Mouse (Mus musculus) stomach, embryonic 14.5 days (tissue): ENCODE measurements around the gene Angptl7. TPM values are rescaled to one million over a fixed set of nuclear protein-coding genes. Genes with fewer than 3 reads are reported as not detected.

Source experiments
- ATAC-seq: fragments of 200-750 bp; cut with Nextera tagmentation; 2 replicates; pipeline ENCODE4 v1.8.0; 2017; ENCODE audit warnings: low read depth, moderate TSS enrichment; ENCODE audit not compliant: insufficient number of reproducible peaks, insufficient read depth, low FRiP score
- H3K27ac ChIP-seq: fragments of 300-500 bp; sonication (generic); 2 replicates; pipeline ENCODE4 v1.5.1; 2014; ENCODE audit warnings: mild to moderate bottlenecking, low read length, moderate library complexity, mixed read lengths
- H3K27me3 ChIP-seq: fragments of 300-500 bp; sonication (generic); 2 replicates; pipeline ENCODE4 v1.6.1; 2014; ENCODE audit warnings: low read length, control low read depth, mixed read lengths; ENCODE audit not compliant: control insufficient read depth, insufficient read depth
- H3K36me3 ChIP-seq: fragments of 300-500 bp; sonication (generic); 2 replicates; pipeline ENCODE4 v1.6.1; 2014; ENCODE audit warnings: mild to moderate bottlenecking, control low read depth, low read length, moderate library complexity, mixed read lengths; ENCODE audit not compliant: control insufficient read depth, insufficient read depth
- H3K4me1 ChIP-seq: fragments of 300-500 bp; sonication (generic); 2 replicates; pipeline ENCODE4 v1.6.1; 2014; ENCODE audit warnings: low read length, control low read depth, mixed read lengths; ENCODE audit not compliant: control insufficient read depth, insufficient read depth
- H3K4me2 ChIP-seq: fragments of 300-500 bp; sonication (generic); replicated peaks from 2 replicates; pipeline ENCODE4 v1.6.1; 2014; ENCODE audit warnings: low read depth, low read length, control low read depth
- H3K4me3 ChIP-seq: fragments of 300-500 bp; sonication (generic); 2 replicates; pipeline ENCODE4 v1.5.1; 2014; ENCODE audit warnings: low read depth, low read length, control low read depth
- H3K9ac ChIP-seq: fragments of 300-500 bp; sonication (generic); replicated peaks from 2 replicates; pipeline ENCODE4 v1.6.1; 2014; ENCODE audit warnings: low read depth, mild to moderate bottlenecking, control low read depth, low read length, moderate library complexity, mixed read lengths
- H3K9me3 ChIP-seq: fragments of 300-500 bp; sonication (generic); 2 replicates; pipeline ENCODE4 v1.6.1; 2016; ENCODE audit warnings: low read depth, low read length, control low read depth; ENCODE audit not compliant: control insufficient read depth
- WGBS: fragments of 180-500 bp; shearing (Covaris S2); extraction: QIAGEN DNeasy Blood & Tissue Kit; methylation state at CpG from one replicate; pipeline ENCODE4 v1.1.7; 2014; 5-methylcytosine and 5-hydroxymethylcytosine counted together
- polyA plus RNA-seq: library from polyadenylated mRNA; unstranded; fragments of >200 nt; fragmentation: Nextera tagmentation; extraction: Ambion mirVana; gene quantifications from 2 replicates; pipeline ENCODE4 v1.2.1, GENCODE M21; 2014

The Angptl7 gene
- polyA plus RNA-seq, 1 experiment from 2014 or later, result 4.2 TPM

GRCm38 (mm10) chr4:148509450-148510084 is 9.3 kb upstream of the Angptl7 start:
- 84% methylated on average over 8 of the region's 8 CpGs for WGBS
- Histone ChIP-seq H3K4me2 (no peak overlapping the region), H3K9me3 (no peaks in the 10 kb centered on the region), H3K27me3 (no peaks in the 10 kb centered on the region), H3K4me3 (no peak overlapping the region), H3K9ac (no peak overlapping the region), H3K27ac (no peak overlapping the region), H3K36me3 (peaks cover 3% of the 10 kb centered on the region), H3K4me1 (no peaks in the 10 kb centered on the region)
- ATAC-seq, result no peak

GRCm38 (mm10) chr4:148508084-148508849 is 8.0 kb upstream of the Angptl7 start:
- peaks cover 7% of the 10 kb centered on the region for H3K36me3 ChIP-seq
- WGBS, result 93% methylated on average over 14 of the region's 14 CpGs
- H3K9ac ChIP-seq, result no peak overlapping the region
- H3K4me3 ChIP-seq, result no peak overlapping the region
- no peaks in the 10 kb centered on the region for H3K9me3 ChIP-seq
- no peak overlapping the region for H3K27ac ChIP-seq
- H3K4me1 ChIP-seq, result no peaks in the 10 kb centered on the region
- no peak overlapping the region for H3K4me2 ChIP-seq
- H3K27me3 ChIP-seq, result no peaks in the 10 kb centered on the region
- no peak for ATAC-seq

- H3K9ac ChIP-seq, result no peak overlapping the region
- no peaks in the 10 kb centered on the region for H3K27me3 ChIP-seq
- no peaks in the 10 kb centered on the region for H3K4me1 ChIP-seq
- ATAC-seq, result no peak
- H3K36me3 ChIP-seq, result peaks cover 14% of the 10 kb centered on the region
- no peak overlapping the region for H3K4me3 ChIP-seq
- 78% methylated on average over 5 of the region's 5 CpGs for WGBS
- H3K4me2 ChIP-seq, result no peak overlapping the region
- no peaks in the 10 kb centered on the region for H3K9me3 ChIP-seq
- H3K27ac ChIP-seq, result no peak overlapping the region
Observed at GRCm38 (mm10) chr4:148507585-148507984, 7.3 kb upstream of the Angptl7 start.

- Histone ChIP-seq H3K36me3 (peaks cover 16% of the 10 kb centered on the region; the same call in 1 of the 2 replicates), H3K9me3 (no peaks in the 10 kb centered on the region), H3K27me3 (no peaks in the 10 kb centered on the region), H3K9ac (no peak overlapping the region), H3K27ac (no peak overlapping the region), H3K4me1 (no peaks in the 10 kb centered on the region), H3K4me3 (no peak overlapping the region), H3K4me2 (no peak overlapping the region)
- WGBS, result 21% methylated on average over 8 of the region's 8 CpGs
- ATAC-seq, result 0 out of 2 replicates have a peak, but pooled peaks have one; percentile 33
Observed at GRCm38 (mm10) chr4:148504497-148504959, 4.3 kb upstream of the Angptl7 start.

- no peaks in the 10 kb centered on the region for H3K9me3 ChIP-seq
- H3K4me1 ChIP-seq, result no peaks in the 10 kb centered on the region
- H3K9ac ChIP-seq, result no peak overlapping the region
- H3K27ac ChIP-seq, result no peak overlapping the region
- WGBS, result 83% methylated on average over 25 of the region's 25 CpGs
- no peaks in the 10 kb centered on the region for H3K27me3 ChIP-seq
- no peak for ATAC-seq
- no peak overlapping the region for H3K4me3 ChIP-seq
- no peak overlapping the region for H3K4me2 ChIP-seq
- H3K36me3 ChIP-seq, result peaks cover 29% of the 10 kb centered on the region
Observed at GRCm38 (mm10) chr4:148495874-148496689, 4.2 kb downstream of the Angptl7 start.

GRCm38 (mm10) chr4:148495160-148495559 is 5.1 kb downstream of the Angptl7 start:
- Histone ChIP-seq H3K9me3 (no peaks in the 10 kb centered on the region), H3K9ac (no peak overlapping the region), H3K4me3 (no peak overlapping the region), H3K36me3 (peaks cover 36% of the 10 kb centered on the region), H3K27ac (no peak overlapping the region), H3K27me3 (no peaks in the 10 kb centered on the region), H3K4me2 (no peak overlapping the region), H3K4me1 (no peaks in the 10 kb centered on the region)
- ATAC-seq, result no peak
- WGBS, result 93% methylated on average over 6 of the region's 6 CpGs

- Histone ChIP-seq H3K4me3 (no peak overlapping the region), H3K4me1 (no peaks in the 10 kb centered on the region), H3K9me3 (no peaks in the 10 kb centered on the region), H3K36me3 (peaks cover 62% of the 10 kb centered on the region), H3K27me3 (no peaks in the 10 kb centered on the region), H3K4me2 (no peak overlapping the region), H3K27ac (no peak overlapping the region), H3K9ac (no peak overlapping the region)
- WGBS, result 84% methylated on average over 7 of the region's 7 CpGs
- no peak for ATAC-seq
Observed at GRCm38 (mm10) chr4:148491448-148491847, 8.8 kb downstream of the Angptl7 start.

- Histone ChIP-seq H3K4me3 (no peak overlapping the region), H3K27me3 (no peaks in the 10 kb centered on the region), H3K9me3 (no peaks in the 10 kb centered on the region), H3K4me2 (no peak overlapping the region), H3K36me3 (peaks cover 70% of the 10 kb centered on the region), H3K4me1 (no peaks in the 10 kb centered on the region), H3K27ac (no peak overlapping the region), H3K9ac (no peak overlapping the region)
- 57% methylated on average over 6 of the region's 6 CpGs for WGBS
- no peak for ATAC-seq
Observed at GRCm38 (mm10) chr4:148490502-148490901, 9.8 kb downstream of the Angptl7 start.
